Mouse (Mus musculus): ENCODE measurements at regions not wholly inside any gene's neighbourhood (a gene's known extent, or its start where the extent isn't known, plus 50 kb on each side); places are given as distances from the start of the nearest gene placed in this dataset.
A peak's percentile ranks its signal among the peaks of the same experiment; 100 is the strongest.

DNA sequence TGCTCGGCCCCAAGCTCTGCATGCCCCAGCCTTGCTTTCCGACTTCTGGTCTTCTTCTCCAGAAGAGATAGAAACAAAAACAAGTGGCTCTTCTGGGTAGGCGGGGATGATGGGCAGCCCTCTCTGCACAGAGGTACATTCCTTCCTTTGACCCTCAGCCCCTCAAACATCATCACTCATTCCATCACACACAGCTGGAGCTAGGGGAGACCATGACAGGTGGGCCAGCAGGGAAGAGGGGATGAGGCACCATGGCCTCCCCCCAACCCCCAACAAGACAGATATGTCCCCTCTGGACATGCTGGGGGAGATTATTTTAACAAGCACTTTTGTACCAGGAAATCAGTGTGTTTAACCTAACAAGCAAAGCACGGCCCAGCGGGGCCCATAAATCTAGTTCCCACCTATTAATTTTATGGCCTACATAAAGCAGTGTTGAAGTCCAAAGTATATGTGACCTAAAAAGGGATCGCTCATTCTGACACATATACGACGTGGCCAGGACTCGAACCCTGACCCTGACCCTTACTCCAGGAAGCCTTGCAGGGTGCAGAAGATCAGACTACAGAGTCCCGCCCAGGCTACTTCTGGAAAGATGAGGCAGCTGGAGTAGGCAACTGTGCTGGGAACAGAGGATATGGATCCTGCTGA is 183.7 kb downstream of the Cyp26b1 start:
- Histone ChIP-seq H3K27ac (ENCODE audit: low read length) (no peak overlapping the region), H3K27me3 (ENCODE audit: control insufficient read depth, insufficient read depth, low read depth, low read length) (no peaks in the 10 kb centered on the region; the same call in 1 of the 2 replicates), H3K36me3 (ENCODE audit: control insufficient read depth, insufficient read depth) (no peaks in the 10 kb centered on the region), H3K9ac (ENCODE audit: low read depth, low read length) (no peak overlapping the region), H3K4me2 (ENCODE audit: low read depth, low read length) (no peak overlapping the region), H3K4me3 (ENCODE audit: low read depth, low read length) (no peak overlapping the region), H3K4me1 (ENCODE audit: control insufficient read depth, low read depth, low read length) (no peaks in the 10 kb centered on the region), H3K9me3 (replicated peaks; ENCODE audit: control insufficient read depth, low read length) (no peaks in the 10 kb centered on the region)
- 65% methylated on average over 10 of the region's 10 CpGs for WGBS (ENCODE audit: insufficient replicate concordance)
- ATAC-seq (ENCODE audit: low read depth): no peak

DNA sequence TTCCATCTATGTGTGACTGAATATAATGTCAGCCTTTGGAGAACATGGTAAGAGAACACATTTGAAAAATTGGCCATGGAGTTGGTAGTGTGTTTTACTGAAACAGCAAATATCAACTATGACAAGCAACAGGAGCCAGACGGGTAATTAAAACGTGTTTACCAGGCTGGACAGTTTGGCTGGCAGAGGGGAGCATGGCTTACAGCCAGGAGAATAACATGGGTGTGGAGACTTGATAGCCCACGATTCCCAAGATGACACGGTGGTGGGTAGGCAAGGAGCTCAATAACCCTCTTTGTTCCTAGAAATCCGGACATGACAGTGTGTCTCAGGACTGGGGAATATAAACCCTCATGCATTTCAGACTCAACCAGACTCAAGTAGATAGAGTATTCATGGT is 185.2 kb downstream of the Cyp26b1 start:
- WGBS (ENCODE audit: insufficient replicate concordance): 57% methylated on average over 5 of the region's 5 CpGs
- H3K4me2 ChIP-seq (ENCODE audit: low read depth, low read length): no peak overlapping the region

DNA sequence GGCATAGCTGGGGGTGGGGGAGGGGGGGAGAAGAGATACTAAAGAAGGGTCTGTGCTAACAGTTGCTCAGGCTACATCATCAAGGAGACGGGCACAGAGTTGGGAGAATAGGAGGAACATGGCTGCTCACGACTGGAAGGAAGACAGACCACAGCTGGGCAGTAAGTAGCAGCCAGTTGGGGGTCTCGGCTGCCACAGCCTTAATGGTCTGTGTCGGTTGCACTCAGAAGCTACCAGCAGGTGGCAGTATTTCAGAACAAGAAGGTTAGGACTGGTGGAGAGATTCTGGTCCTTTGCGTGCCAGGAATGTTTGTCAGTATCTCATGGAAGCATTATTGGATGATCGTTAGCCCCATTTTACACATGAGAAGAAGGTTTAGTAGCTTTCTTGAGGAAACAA is 185.9 kb downstream of the Cyp26b1 start:
- Histone ChIP-seq H3K27ac (ENCODE audit: low read length) (no peak overlapping the region), H3K9ac (ENCODE audit: low read depth, low read length) (no peak overlapping the region), H3K36me3 (ENCODE audit: control insufficient read depth, insufficient read depth) (no peaks in the 10 kb centered on the region), H3K4me3 (ENCODE audit: low read depth, low read length) (no peak overlapping the region), H3K9me3 (replicated peaks; ENCODE audit: control insufficient read depth, low read length) (no peaks in the 10 kb centered on the region), H3K27me3 (ENCODE audit: control insufficient read depth, insufficient read depth, low read depth, low read length) (no peaks in the 10 kb centered on the region; the same call in 1 of the 2 replicates), H3K4me1 (ENCODE audit: control insufficient read depth, low read depth, low read length) (no peaks in the 10 kb centered on the region), H3K4me2 (ENCODE audit: low read depth, low read length) (no peak overlapping the region)
- 8% methylated on average over 6 of the region's 6 CpGs for WGBS (ENCODE audit: insufficient replicate concordance)
- no peak for ATAC-seq (ENCODE audit: low read depth)

More for the DNA sequence above, 185.2 kb downstream of the Cyp26b1 start:
- H3K27ac ChIP-seq (ENCODE audit: low read length): no peak overlapping the region
- no peaks in the 10 kb centered on the region for H3K4me1 ChIP-seq (ENCODE audit: control insufficient read depth, low read depth, low read length)
- H3K4me3 ChIP-seq (ENCODE audit: low read depth, low read length): no peak overlapping the region
- no peak overlapping the region for H3K9ac ChIP-seq (ENCODE audit: low read depth, low read length)
- no peaks in the 10 kb centered on the region; the same call in 1 of the 2 replicates for H3K27me3 ChIP-seq (ENCODE audit: control insufficient read depth, insufficient read depth, low read depth, low read length)
- no peaks in the 10 kb centered on the region for H3K9me3 ChIP-seq (replicated peaks; ENCODE audit: control insufficient read depth, low read length)
- H3K36me3 ChIP-seq (ENCODE audit: control insufficient read depth, insufficient read depth): no peaks in the 10 kb centered on the region
- no peak for ATAC-seq (ENCODE audit: low read depth)

DNA sequence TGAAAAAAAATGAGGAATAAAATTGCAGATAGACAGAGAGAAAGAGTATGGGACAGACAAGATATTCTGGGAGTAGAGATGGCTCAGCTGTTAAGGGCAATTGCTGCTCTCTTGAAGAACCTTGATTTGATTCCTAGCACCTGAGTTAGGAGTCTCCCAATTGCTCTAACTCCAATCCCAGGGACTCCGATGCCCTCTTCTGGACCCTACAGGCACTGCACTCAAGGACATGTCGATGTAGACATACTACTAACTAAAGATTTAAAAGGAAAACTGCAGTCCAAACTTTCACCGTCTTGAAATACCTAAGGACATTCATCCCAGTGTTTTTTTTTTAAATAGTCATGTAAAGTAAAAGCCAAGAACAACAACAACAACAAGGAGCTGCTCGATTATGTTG is 189.0 kb downstream of the Cyp26b1 start:
- WGBS (ENCODE audit: insufficient replicate concordance): 42% methylated on average over 4 of the region's 4 CpGs
- Histone ChIP-seq H3K4me3 (ENCODE audit: low read depth, low read length) (no peak overlapping the region), H3K36me3 (ENCODE audit: control insufficient read depth, insufficient read depth) (no peaks in the 10 kb centered on the region), H3K4me1 (ENCODE audit: control insufficient read depth, low read depth, low read length) (no peaks in the 10 kb centered on the region), H3K9ac (ENCODE audit: low read depth, low read length) (no peak overlapping the region), H3K27me3 (ENCODE audit: control insufficient read depth, insufficient read depth, low read depth, low read length) (no peaks in the 10 kb centered on the region; the same call in 1 of the 2 replicates), H3K27ac (ENCODE audit: low read length) (no peak overlapping the region), H3K4me2 (ENCODE audit: low read depth, low read length) (no peak overlapping the region), H3K9me3 (replicated peaks; ENCODE audit: control insufficient read depth, low read length) (no peaks in the 10 kb centered on the region)
- ATAC-seq (ENCODE audit: low read depth): no peak

DNA sequence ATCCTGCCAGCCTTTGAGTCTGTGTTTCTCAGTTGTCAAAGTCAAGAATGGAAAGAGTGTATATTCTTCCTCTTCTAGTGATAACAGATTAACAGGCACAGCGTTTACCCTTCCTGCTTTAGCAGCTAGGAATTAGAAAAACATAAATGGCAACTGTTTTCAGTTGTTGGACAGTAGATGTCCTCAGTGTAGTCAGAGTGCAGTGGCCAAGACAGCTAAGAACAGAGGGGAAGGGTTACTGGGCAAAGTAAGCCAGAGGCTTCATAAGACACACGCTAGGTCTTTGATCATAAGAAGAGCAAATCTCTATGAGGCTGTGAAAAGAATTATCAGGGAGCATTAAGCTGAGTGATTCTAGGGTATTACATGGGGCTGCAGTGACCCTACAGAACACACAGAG is 191.3 kb downstream of the Cyp26b1 start:
- Histone ChIP-seq H3K9me3 (replicated peaks; ENCODE audit: control insufficient read depth, low read length) (no peaks in the 10 kb centered on the region), H3K4me1 (ENCODE audit: control insufficient read depth, low read depth, low read length) (no peaks in the 10 kb centered on the region), H3K36me3 (ENCODE audit: control insufficient read depth, insufficient read depth) (no peaks in the 10 kb centered on the region), H3K4me2 (ENCODE audit: low read depth, low read length) (no peak overlapping the region), H3K27me3 (ENCODE audit: control insufficient read depth, insufficient read depth, low read depth, low read length) (no peaks in the 10 kb centered on the region; the same call in 1 of the 2 replicates), H3K9ac (ENCODE audit: low read depth, low read length) (no peak overlapping the region), H3K27ac (ENCODE audit: low read length) (no peak overlapping the region), H3K4me3 (ENCODE audit: low read depth, low read length) (no peak overlapping the region)
- no peak for ATAC-seq (ENCODE audit: low read depth)
- WGBS (ENCODE audit: insufficient replicate concordance): 23% methylated on average over 2 of the region's 2 CpGs

DNA sequence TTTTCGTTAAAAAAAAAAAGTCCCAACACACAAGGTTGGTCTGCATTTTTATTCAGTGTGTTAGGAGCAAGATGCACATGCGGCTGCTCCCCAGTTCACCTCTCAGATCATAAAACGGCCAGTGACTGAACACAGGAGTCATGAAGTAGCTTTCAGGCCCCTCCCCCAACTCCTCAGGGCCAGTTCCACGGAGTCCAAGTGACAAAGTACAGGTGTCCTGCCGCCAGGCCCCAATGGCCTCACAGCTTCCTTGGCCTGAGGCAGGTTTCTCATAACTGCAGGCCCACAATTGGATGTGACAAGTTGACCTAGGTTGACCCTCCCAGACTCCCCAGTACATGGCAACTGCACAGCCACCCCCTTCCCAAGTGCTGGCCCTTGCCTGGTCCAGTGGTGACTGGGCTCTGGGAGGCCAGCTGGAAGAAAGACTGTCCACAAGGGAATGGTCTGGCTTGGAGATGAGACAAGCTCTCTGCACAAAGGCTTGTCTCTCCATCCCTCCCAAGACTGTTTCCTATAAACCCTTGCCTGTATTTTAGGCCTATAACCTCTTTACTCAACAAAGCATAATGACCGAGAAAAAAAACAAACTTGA is 199.1 kb downstream of the Cyp26b1 start:
- no peak overlapping the region for H3K4me3 ChIP-seq (ENCODE audit: low read depth, low read length)
- no peaks in the 10 kb centered on the region for H3K36me3 ChIP-seq (ENCODE audit: control insufficient read depth, insufficient read depth)
- no peak overlapping the region for H3K9ac ChIP-seq (ENCODE audit: low read depth, low read length)
- no peak overlapping the region for H3K4me2 ChIP-seq (ENCODE audit: low read depth, low read length)
- ATAC-seq (ENCODE audit: low read depth): no peak
- 62% methylated on average over 6 of the region's 6 CpGs for WGBS (ENCODE audit: insufficient replicate concordance)
- peaks cover 12% of the 10 kb centered on the region for H3K4me1 ChIP-seq (ENCODE audit: control insufficient read depth, low read depth, low read length)
- no peak overlapping the region for H3K27ac ChIP-seq (ENCODE audit: low read length)
- no peaks in the 10 kb centered on the region for H3K9me3 ChIP-seq (replicated peaks; ENCODE audit: control insufficient read depth, low read length)
- no peaks in the 10 kb centered on the region for H3K27me3 ChIP-seq (ENCODE audit: control insufficient read depth, insufficient read depth, low read depth, low read length)

DNA sequence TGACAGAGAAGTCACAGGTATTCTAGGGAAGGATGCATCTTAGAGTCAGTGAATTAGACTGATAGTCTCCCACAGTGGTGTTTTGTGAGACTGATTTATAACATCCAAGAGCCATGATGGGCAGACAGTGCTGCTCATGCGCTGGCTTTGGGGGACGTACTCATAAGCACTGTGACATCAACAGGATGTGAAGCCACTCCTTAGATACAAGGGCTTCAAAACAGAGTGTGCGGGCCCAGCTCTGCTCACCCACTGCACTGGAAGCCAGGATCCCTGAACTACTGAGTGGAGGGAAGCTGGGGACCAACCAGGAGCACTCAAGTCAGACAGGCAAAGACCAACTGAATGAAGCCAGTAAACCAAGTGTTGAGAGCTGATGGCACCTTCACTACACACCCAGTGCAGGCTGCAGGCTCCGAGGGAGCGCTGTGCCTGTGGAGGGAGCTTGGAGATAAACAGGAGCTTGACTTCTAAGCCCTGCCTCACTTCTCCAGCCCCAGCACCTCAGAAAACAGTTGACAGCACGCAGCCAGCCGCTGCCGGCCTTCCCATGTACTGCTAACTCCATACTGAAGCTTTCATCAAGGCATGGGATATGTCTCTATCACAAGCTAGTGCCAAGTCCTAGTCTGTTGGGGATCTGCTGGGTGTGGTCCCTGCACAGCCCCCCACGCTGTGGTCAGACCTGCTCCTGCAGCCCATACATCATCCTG is 200.0 kb downstream of the Cyp26b1 start:
- Histone ChIP-seq H3K27ac (ENCODE audit: low read length) (no peak overlapping the region), H3K36me3 (ENCODE audit: control insufficient read depth, insufficient read depth) (no peaks in the 10 kb centered on the region), H3K9me3 (replicated peaks; ENCODE audit: control insufficient read depth, low read length) (no peaks in the 10 kb centered on the region), H3K9ac (ENCODE audit: low read depth, low read length) (no peak overlapping the region), H3K4me1 (ENCODE audit: control insufficient read depth, low read depth, low read length) (peaks cover 12% of the 10 kb centered on the region), H3K4me3 (ENCODE audit: low read depth, low read length) (no peak overlapping the region), H3K27me3 (ENCODE audit: control insufficient read depth, insufficient read depth, low read depth, low read length) (no peaks in the 10 kb centered on the region), H3K4me2 (ENCODE audit: low read depth, low read length) (peak overlapping the region; percentile 44)
- 31% methylated on average over 9 of the region's 9 CpGs for WGBS (ENCODE audit: insufficient replicate concordance)
- ATAC-seq (ENCODE audit: low read depth): peak; percentile 61

DNA sequence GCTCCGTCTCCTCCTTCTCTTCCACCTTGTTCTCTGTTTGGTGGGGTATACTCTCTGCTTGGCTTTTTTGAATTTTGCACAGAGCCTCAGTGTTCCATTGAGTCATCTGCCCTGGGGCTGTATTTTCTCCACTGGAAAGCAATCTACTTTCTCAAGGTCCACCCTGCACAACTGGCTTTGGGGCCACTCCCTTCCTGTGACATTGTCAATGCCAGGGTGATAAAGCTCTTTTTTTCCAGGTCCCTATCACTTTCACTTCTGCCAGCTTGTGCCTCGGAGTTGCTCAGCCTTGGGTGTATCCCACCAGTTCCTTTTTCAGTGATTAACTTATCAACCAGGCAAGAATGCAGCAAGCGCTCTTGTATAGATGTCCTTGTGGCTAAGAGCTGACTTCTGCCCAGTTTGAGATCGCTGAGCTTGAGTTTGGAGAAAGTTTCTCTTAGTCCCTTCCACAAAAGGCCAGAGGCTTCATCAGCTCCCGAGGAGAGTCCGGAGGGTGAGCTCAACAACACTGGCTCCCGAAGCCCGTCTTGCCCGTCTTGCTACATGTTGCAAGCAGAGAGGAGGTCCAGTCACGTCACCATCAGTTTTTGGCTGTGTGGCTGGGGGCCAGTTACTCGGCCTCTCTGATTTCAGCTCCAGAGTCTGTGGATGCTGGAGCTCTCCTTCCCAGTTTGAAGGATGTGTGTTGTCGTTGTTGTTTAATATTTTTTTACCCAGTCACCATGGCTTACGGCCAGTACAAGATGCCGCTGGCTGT is 200.8 kb downstream of the Cyp26b1 start:
- WGBS (ENCODE audit: insufficient replicate concordance): 50% methylated on average over 14 of the region's 14 CpGs
- Histone ChIP-seq H3K4me1 (ENCODE audit: control insufficient read depth, low read depth, low read length) (peaks cover 12% of the 10 kb centered on the region), H3K9ac (ENCODE audit: low read depth, low read length) (no peak overlapping the region), H3K27me3 (ENCODE audit: control insufficient read depth, insufficient read depth, low read depth, low read length) (no peaks in the 10 kb centered on the region), H3K27ac (ENCODE audit: low read length) (no peak overlapping the region), H3K36me3 (ENCODE audit: control insufficient read depth, insufficient read depth) (no peaks in the 10 kb centered on the region), H3K4me2 (ENCODE audit: low read depth, low read length) (peak overlapping the region; percentile 44), H3K4me3 (ENCODE audit: low read depth, low read length) (0 out of 2 replicates have a peak overlapping the region, but pooled peaks have one; percentile 4), H3K9me3 (replicated peaks; ENCODE audit: control insufficient read depth, low read length) (no peaks in the 10 kb centered on the region)
- ATAC-seq (ENCODE audit: low read depth): peak; percentile 69
